Mouse (Mus musculus): ENCODE results near the gene Ccdc103.

Gene Ccdc103

DNA sequence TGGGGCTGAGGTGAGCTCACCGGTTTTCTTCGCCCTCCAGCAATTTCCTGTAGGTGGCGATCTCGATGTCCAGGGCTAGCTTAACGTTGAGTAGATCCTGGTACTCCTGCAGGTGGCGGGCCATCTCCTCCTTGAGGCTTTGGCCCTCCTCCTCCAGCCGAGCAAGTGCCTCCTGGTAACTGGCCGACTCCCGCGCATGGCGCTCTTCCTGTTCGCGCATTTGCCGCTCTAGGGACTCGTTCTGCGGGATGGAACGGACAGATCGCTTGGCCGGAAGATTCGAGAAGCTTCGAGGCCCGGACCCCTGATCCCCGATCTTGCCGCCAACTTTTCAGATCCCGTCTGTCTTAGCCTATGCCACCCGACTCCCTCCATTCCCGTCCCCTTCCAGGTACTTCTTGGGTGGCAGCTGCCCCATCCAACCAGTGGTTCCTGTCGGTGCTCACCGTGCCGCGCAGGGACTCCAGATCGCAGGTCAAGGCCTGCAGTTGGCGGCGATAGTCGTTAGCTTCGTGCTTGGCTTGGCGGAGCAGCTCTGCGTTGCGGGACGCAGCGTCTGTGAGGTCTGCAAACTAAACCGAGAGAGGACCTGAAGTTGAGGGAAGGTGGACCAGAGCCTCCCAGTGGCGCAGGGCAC is 12.1 kb downstream of the Ccdc103 start:
- DNase-seq (ENCODE audit: low spot score) = peak; percentile 61

DNA sequence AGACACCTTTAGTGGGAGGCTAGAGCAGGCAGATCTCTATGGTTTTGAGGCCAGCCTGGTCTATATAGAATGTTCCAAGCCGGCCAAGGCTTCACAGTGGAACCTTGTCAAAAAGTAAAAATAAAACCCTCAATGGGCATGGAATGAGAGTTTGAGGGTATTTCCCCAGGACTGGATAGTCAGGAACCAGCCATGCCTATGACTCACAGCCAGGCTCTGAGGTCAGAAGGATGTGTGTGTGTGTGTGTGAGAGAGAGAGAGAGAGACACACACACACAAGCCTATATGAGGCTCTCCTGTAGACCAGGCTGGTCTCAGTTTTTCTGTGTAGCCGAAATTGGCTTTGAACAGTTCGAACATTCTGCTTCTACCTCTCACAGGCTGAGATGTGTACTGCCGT is 13.7 kb downstream of the Ccdc103 start:
- DNase-seq (ENCODE audit: low spot score) = no peak

DNA sequence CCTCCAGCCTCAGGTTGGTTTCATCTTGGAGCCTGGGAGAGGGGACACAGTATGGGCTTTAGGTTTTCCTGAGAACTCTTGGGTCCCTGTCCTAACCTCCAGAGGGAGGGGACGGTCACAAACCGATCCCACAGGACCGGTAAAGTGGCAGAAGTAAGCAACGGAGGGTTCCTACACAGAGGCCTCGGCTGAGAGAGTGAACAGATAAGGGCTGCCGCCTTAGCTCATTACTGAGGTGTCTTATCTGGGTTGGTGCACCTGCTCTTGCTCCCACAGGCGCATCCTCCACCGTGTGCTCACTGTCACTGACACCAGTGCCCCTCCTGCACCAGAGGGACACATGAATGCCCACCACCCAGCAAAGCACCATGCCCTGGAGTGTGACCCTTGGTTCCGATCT is 14.8 kb downstream of the Ccdc103 start:
- no peak for DNase-seq (ENCODE audit: low spot score)

DNA sequence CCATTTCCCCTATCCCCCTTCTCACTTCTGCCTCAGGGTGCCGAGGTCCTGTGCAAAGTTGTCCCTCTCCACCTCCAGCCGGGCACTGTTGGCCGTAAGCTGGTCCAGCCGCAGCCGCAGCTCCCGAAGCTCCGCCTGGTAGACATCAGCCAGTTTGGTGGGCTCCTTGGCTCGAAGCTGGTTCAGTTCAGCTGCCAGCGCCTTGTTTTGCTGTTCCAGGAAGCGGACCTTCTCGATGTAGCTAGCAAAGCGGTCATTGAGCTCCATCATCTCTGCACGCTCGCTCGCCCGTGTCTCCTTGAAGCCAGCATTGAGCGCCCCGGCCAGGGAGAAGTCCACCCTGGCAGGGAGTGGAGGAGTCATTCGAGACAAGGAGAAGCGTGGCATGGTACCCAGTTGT is 15.6 kb downstream of the Ccdc103 start:
- DNase-seq (ENCODE audit: low spot score) = no peak

DNA sequence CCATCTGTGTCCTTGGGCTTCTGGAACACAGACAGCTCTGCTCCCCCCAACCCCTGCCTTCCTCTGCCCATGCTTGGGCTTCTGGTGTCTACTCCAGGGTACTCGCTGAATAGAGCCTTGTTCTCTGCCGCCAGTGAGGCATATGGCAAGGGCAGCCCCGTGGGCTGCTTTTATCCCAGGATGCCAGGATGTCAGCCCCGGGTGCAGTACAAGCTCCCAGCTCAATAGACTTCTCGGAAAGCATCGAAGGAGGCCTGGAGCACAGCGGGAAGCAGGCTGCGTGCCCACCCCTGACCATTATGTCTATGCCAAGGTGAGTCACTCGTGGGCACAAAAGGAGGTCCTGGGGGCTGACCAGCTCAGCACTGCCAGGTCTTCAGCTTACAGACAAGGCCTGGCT is 17.4 kb downstream of the Ccdc103 start:
- DNase-seq (ENCODE audit: low spot score) = no peak

DNA sequence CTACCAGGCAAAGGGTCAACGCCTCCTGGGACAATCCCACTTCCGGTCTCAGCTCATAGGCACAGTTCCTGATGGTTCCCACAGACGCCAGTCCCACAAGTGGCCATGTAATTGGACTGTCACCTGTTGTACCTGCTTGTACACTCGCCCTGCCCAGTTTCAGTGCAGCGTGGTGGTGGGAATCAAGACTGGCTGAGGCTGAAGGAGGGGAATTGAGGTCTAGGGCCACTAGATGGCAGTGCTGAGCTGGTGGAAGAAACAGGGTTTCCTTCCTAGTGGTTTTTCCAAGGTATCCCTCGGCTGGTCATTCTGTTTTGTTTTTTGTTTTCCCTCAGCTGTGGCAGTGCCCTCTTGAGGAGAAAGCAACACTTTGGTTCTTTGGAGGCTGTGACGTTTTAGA is 19.8 kb downstream of the Ccdc103 start, which contains the start of gene Gfap:
Gfap (minus strand) TSS at position 150 of the 400 bp plus-strand sequence.
- peak; percentile 84 for DNase-seq (ENCODE audit: low spot score)

DNA sequence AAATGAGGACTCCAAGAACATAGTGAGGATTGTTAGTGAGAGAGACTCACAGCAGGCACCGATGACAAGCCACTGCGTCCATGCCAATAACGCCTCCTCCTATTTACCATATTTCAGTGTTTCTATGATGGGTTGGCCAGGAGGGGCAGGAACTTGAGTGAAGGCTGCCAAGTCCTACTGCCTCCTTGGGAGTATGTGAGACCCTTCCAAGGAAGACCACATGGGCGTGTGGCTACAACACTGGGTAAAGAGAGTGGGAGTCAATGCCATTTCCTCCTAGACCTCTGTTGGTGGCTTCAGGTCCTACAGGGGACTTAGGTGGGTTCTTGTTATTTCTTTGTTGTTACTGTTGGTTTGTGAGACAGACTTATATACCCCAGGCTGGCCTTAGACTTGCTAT is 20.2 kb downstream of the Ccdc103 start:
- no peak for DNase-seq (ENCODE audit: low spot score)

DNA sequence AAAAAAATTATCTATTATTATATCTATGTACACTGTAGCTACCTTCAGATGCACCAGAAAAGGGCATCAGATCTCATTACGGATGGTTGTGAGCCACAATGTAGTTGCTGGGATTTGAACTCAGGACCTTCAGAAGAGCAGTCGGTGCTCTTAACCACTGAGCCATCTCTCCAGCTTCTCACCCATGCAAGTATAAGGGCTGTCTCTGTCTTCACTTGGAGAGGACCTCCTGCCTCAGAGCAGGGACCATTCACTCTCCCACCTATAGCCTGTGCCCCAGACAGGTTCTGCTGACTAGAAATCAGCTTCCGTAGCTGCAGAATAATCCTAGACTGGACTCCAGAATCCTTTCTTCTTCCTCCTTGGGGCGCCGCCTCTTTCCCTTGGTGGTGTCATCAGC is 21.1 kb downstream of the Ccdc103 start:
- no peak for DNase-seq (ENCODE audit: low spot score)

DNA sequence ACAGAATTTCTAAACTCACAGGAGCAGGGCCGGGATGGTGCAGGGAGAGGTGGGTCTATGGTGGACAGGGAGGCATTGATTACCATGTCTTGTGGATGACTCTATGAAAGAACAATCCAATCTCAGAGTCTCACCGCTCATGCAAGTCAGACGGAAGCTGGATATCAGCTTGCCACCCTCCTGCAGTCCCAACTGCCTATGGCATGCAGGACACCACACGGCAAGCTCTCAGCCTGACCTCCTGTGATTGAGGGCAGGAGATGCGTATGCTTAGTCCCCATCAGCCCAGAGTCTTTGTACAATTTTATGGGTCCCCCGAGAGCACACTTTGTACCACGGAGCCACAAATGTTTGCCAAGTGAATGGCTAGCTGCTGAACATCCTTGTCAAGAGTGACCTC is 22.6 kb downstream of the Ccdc103 start:
- DNase-seq (ENCODE audit: low spot score) = no peak

DNA sequence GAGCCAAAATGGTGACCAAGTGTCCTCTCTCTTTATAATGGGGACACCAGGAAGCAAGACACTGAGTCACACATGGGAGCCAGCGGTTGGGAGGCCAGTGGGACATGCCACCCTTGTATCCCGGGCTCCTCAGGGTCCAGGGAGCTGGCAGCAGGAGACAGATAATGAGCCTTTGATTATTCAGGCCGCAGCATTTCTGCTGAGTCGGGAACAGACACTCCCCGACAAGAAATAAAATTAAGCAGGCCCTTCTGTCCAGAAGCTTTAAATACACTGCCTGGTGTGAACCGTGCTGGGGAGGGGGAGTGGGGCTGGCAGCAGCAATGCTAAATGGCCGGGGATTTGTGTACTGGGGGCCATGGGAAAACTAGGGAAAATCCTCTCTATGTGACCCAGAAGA is 30.4 kb downstream of the Ccdc103 start:
- no peak for DNase-seq (ENCODE audit: low spot score)

DNA sequence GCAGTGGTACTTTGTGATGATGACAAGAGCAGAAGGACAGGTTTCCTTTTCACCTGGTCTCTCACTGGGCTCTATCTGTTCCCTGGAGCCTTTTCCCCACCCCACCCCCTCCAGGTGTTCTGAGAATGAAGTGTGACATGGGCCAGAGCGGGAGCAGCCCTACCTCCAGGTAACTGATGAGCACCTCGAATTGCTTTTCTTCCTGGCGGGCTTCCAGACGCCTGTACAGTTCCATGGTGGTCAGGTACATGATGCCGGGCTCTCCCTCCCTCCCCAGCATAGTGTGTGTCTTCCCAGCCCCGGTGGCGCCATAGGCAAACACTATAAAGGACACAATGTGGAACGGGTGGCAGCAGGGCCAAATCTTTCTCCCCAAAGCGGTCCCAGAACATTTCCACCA is 34.4 kb downstream of the Ccdc103 start:
- DNase-seq (ENCODE audit: low spot score) = no peak

DNA sequence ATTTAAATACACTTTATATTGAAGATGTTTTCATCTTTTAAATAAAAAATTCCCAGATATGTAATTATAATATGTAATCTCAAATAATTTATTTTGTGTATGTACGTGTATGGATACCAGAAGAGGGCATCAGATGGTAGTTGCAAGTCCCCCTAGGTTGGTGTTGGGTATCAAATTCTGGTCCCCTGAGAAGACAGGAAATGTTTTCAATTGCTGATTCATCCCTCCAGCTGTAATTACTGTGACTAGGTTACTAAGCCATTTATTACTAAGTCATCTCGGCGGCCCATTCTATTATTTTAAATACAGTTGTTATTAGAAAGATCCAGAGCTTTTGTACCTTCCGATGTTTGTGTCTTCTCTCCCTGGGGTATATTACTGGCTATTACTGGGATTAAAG is 37.1 kb downstream of the Ccdc103 start:
- no peak for DNase-seq (ENCODE audit: low spot score)

DNA sequence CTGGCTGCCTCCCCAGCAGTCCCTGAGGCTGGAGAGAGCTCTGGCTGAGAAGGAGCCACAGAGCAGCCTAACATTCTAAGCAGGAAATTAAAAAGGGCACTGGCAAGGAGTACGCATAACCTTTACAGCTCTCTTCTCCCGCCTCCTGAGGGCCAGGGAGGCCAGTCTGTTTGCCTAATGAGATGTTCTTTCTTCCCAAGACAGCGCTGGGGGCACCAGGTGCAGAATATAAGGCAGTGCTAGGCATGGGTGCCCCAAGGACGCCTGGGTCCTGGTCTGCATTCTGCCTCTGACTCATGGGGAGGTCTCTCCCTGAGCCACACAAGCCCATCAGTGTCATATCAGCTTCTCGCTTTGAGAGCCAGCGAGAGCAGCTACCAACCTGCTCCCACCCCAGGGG is 40.5 kb downstream of the Ccdc103 start:
- DNase-seq (ENCODE audit: low spot score) = no peak

DNA sequence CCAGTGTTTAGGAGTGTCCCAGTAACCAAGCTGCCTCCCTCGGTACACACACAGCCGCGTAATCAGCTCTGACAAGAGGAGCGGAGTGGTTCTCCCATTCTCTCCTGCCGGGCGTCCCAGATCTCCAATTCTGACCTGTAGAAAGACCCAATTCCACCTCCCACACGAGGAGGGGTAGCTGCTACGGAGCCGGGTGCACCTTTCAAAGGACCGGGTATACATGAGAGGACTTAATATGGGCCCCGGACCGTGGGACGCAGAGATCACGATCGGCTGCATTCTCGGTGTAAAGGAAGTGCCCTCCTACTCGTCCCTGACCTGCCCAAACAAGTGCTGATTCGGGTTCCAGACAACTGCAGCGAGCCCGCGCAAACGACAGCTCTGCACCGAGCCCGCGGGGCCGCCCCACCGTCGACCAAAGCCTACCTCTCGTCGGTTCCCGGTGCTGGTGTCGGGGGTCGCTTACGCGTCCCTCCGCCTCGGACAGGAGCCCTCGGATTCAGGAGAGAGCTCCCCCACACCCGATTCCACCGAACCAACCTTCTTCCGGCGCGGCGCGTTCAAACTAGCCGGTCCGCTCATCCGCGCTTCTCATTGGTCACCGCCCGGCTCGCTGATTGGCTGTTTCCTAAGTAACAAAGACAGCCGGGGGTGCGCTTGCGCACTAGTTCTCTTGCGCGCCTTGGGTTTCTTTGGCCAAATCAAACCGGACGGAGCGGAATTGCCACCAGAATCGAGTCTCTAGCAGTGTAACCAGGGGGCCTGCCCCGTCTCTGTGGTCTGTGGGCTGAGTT is 43.8 kb downstream of the Ccdc103 start, which contains the start of gene Kif18b:
Kif18b (minus strand) TSS at position 568 of the 794 bp plus-strand sequence.
- peak; percentile 88 for DNase-seq (ENCODE audit: low spot score)

DNA sequence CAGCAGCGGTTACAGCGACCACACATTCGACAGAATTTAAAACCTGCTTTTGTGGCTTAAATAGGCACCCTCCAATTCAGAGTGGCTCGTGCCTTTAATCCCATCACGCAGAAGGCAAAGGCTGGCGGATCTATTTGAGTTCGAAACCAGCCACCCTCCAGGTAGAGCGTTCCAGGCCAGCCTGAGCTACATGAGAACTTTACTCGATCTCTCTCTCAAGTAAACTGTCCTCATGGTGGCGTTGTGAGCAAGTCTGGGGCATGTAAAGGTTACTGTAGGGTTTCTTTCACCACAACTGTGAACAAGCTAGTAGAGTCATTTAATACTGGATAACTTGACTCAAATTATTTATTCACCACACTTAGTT is 44.3 kb downstream of the Ccdc103 start:
- DNase-seq (ENCODE audit: low spot score) = no peak

DNA sequence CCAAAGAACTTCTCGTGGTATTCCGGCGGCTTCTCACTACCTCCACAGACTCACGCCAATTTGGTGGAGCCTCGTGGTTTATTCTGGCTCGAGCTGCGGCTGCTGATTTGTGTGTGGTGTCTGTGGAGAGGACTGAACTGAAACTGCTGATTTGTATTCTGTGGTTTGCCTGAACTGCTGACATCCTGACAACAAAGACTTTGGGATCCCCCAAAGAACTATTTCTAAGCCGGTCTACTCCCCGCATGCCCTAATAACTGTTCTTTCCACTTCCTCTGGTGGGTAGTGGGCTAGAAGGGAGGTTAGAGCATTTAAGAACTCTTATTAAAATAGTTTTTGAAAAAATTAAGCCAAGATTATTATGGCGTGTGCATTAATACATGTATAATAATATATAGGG is 49.7 kb downstream of the Ccdc103 start:
- DNase-seq (ENCODE audit: low spot score) = no peak

All from urinary bladder, postnatal 25 days (tissue).